Mouse (Mus musculus) kidney, embryonic 14.5 days (tissue): ENCODE measurements around the gene Pigp. TPM values are rescaled to one million over a fixed set of nuclear protein-coding genes. Genes with fewer than 3 reads are reported as not detected.

Experiments used
- polyA plus RNA-seq: library from polyadenylated mRNA; unstranded; fragments of >200 nt; fragmentation: Nextera tagmentation; extraction: Ambion mirVana; gene quantifications from 2 replicates; pipeline ENCODE4 v1.2.1, GENCODE M21; 2014

Pigp gene
- polyA plus RNA-seq, 1 experiment from 2014 or later, result 85.6 TPM

Other genes with a start within 250 kb of the Pigp start
- 9.0 and 12.5 TPM in 2 replicates for gene Hlcs, start 58.3 kb downstream of the Pigp start, polyA plus RNA-seq
- 14.6 and 15.3 TPM in 2 replicates for gene Ripply3, start 43.4 kb downstream of the Pigp start, polyA plus RNA-seq
- 212 and 269 TPM in 2 replicates for gene Ttc3, start 1.2 kb downstream of the Pigp start, polyA plus RNA-seq
- gene Vps26c, start 155.0 kb upstream of the Pigp start, polyA plus RNA-seq, result 45.1 and 59.2 TPM in 2 replicates
- 13.3 and 18.2 TPM in 2 replicates for gene Dyrk1a, start 198.2 kb upstream of the Pigp start, polyA plus RNA-seq